Mouse (Mus musculus): ENCODE data around the gene Klhdc4.

Klhdc4 gene

GRCm38 (mm10) chr8:121829048-121829776 is at the start of gene Klhdc4:
Gene Klhdc4, minus strand, starts transcription at chr8:121829569.
- peak; percentile 90 to 92 for DNase-seq (ENCODE audit: low spot score in 2 of 2)

DNA sequence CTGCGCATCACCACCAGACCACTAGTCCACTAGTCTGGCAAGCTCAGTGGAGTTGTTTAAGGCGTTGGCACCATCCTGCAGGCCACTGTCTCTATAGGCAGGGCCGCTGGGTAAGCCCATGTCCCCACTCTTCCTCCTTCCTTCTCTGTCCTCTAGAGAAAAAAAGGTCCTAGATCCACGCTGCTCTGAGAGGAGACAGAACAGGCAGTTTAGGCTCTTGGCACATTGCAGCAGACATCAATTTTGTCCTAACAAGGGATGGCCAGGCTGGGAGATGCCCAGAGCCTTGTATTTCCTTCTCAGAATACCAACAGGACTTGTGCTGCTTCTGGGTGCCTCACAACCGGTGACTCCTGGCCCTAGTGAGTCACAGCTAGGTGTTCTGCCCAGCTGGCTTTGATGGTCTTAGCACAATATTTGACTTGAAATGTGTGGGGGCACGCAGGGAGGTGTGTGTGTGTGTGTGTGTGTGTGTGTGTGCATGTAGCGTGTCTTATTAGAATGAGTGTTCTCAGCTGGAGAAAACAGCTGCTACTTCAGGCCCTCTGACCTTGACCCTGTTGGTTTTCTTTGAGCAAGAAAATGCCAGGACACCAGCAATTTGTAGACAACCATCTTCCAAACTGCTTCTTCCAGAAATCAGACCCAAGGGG is 48.6 kb upstream of the Klhdc4 start:
- DNase-seq (ENCODE audit: low spot score in 2 of 2) = no peak

DNA sequence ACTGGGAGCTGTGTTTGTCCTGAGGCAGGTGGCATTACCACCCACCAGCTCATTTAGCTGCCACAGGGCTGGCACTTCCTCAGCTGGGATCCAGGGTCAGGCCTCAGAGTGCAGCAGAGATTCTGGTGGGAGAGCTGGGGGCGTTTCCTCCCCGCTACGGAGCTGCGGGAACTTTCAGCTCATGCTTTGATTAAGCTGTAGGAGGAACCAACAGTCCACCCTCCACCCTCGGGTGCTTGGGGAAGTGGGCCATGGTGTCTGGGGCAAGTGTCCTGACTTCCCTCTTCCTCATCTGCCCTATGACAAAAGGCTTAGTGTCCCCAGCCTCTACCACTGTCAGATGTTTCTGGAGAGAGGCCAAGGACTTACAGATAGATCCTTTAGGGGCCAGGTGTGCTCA is 47.8 kb upstream of the Klhdc4 start:
- no peak for DNase-seq (ENCODE audit: low spot score in 2 of 2)

DNA sequence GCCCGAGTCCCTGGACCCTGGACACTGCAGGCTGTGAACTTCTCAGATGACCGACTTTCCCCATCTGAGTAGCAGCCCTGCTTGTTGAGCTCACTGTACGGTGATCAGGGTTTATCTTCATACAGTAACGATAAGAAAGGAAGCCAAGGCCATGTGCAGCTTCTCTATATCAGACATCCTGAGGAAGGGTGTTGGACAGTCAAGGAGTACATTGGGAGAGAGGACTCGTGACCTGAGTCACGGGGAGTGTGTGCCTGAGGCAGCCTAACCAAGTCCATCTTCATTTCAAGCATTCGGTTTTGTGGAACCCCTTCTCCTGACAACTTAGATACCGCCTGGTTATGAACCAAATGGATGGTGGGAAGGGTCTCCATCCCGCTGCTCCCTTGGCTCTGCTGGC is 46.1 kb upstream of the Klhdc4 start:
- DNase-seq (ENCODE audit: low spot score in 2 of 2) = no peak

DNA sequence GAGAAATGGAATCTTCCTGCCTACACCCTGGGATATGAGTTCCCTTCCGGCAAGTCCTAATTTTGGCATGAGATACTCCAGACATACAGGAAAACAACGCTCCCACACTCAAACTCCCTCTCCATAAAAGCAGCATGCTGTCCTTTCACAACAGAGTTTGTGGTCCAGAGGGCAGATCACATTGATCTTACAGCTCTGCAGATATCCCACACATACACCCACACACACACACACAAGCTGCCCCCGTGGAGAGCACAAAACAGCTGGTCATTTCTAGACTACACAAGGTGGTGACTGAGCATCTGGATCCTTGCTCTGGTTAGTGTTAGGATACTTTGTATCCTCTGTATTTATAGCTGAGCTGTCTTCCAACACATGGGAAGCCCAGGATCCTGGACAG is 45.7 kb upstream of the Klhdc4 start:
- peak in 1 of 2 experiments; percentile 43 for DNase-seq (ENCODE audit: low spot score in 2 of 2)

GRCm38 (mm10) chr8:121874031-121874430 is 44.7 kb upstream of the Klhdc4 start:
- no peak for DNase-seq (ENCODE audit: low spot score in 2 of 2)

DNA sequence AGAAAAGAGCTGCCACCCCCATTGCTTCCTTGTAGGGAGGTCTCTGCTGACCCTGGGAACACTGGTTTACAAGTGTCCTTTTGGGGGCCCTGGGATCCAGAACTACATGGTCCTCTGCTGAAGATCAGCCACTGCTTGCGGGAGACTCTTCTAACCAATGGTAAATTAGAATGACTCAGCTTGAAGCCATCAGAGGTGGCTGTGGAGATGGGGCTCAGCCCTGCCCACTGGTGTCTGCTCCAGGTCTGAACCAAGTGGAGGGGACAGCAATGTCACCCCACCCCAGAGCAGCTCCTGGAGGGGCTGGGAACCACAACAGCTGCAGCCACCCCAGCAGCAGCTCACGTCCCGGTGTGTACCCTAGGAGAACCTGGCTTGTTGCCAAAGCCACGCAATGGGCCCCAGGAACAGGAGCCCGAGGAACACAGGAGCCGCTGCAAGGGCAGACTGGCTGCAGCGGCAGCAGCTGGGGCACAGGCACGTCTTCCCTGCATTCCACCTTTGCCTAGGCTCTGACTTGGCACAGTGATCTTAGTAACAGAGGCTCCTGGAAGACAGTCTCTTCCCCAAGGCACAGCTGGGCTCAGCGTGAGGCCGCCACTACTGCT is 42.6 kb upstream of the Klhdc4 start:
- no peak for DNase-seq (ENCODE audit: low spot score in 2 of 2)

GRCm38 (mm10) chr8:121870190-121870589 is 40.8 kb upstream of the Klhdc4 start:
- DNase-seq (ENCODE audit: low spot score in 2 of 2) = no peak

DNA sequence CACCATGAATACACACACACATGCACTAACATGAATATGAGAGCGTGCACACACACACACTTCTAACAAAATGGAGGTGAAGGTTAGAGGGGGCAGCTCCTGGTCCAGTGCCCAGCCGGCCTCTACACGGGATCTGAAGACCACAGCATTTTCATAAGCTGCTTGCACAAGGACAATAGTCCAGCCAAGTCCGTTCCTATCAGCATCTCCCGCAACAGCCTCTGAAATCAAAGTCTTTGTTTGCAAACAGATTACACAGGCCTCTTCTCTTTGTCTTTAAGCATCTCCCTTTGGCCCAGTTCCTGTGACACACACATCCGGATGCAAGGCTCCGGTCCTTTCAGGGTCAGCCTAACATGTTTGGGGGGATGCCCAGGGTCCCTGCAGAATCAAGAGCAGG is 39.5 kb upstream of the Klhdc4 start:
- DNase-seq (ENCODE audit: low spot score in 2 of 2) = no peak

DNA sequence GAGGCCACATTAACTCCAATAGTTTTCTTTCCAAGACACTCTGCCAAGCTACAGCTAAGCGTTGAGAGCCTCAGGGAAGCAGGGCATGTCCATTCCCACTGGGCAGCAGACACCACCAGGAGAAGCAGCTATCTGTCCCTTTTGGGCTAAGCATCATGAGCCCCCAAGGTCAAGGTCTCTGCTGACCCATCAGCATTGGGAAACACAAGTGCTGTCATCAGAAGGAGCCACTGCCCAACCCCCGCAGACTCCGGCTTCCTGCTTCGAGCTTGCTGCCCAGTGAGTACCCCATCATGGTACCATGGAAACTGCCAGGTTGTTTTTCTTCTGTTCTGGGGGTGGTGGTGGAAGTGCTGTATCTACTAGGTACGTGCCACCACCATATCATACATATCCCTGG is 38.8 kb upstream of the Klhdc4 start:
- DNase-seq (ENCODE audit: low spot score in 2 of 2) = no peak

DNA sequence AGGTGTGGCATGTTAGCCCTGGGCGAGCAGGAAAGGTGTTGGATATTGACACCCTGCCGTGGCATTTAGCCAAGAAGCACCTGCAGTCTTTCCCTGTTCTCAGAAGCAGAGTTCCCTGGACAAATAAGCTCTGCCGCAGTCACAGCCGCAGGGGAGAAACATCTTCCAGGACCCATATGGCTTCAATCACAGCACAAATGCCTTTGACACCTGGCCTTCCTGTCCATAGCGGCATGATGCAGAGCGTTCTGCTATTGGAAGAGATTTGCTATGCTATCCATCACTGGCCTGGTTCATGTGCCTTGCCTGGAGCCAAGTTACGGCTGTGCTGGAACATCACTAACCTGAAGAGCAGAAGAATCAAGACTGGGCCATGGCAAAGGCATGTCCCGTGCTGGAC is 36.0 kb upstream of the Klhdc4 start:
- no peak for DNase-seq (ENCODE audit: low spot score in 2 of 2)

GRCm38 (mm10) chr8:121861806-121862548 is 32.6 kb upstream of the Klhdc4 start:
- no peak for DNase-seq (ENCODE audit: low spot score in 2 of 2)

DNA sequence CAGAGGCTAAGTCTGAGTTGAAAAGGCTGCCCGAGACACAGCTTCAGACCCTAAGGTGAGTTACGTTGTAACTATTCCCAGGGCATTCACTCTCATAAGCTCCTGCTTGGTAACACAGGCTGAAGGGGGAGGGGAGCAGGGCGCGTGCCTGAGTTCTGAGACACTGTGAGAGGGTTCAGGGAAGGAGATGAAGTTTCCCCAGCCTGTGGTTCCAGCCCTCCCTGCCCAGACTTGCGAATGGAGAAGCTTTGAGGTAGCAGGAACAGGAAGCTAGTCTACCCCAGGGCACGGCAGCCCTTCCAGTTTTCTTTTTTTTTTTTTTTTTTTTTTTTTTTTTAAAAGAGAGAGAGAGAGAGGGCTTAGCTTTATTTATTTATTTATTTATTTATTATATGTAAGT is 31.9 kb upstream of the Klhdc4 start:
- DNase-seq (ENCODE audit: low spot score in 2 of 2) = no peak

DNA sequence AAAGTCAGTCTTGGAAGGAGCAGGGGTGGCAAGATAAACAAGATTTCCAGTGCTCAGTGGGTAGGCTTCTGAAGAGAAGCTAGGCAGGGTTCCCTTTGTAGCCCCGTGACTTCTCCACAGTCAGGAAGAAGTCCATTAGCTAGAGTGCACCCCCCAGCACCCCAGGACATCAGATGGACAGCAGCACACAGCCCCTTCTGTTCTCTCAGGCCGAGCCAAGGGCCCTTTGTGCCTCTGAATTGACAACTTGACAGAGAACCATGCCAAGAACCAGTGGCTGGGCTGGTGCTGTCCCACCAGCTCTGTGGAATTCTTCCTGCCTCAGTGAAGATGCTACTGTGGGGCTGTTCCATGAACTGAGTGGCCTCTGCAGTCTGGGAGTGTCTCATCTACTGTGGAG is 28.4 kb upstream of the Klhdc4 start:
- DNase-seq (ENCODE audit: low spot score in 2 of 2) = no peak

- DNase-seq (ENCODE audit: low spot score in 2 of 2) = no peak
Observed at GRCm38 (mm10) chr8:121857331-121857730, 28.0 kb upstream of the Klhdc4 start.

DNA sequence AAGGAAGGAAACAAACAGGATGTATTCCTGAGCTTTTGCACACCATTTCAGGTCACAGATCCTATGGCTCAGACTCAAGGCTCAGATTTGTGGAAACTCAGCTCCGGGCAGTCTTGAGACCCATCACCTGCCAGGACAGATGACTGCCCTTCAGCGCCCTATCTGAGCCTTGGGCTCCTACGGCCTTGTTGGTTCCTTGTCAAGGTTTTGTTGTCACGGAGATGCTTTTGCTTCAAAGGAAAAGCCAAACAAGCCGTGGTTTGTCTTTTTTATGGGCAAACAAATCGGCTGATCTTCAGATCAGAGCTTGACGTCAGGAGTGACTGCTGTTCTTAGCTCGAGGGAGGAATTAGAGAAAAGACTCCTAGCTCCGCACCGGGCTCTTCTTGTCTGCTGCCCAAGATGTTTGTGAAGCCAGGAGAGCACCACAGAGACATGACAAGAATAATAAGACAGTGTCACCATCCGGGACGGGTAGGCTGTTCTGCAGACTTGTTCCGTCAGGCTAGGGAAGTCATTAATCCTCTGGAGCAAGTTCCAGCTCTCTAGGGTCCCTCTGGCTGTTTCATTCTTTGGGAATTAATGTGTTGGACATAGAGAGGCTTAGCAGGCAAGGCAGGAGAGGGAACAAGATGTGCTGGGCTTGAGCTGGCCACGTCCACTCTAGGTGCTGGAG is 26.8 kb upstream of the Klhdc4 start:
- no peak for DNase-seq (ENCODE audit: low spot score in 2 of 2)

- DNase-seq (ENCODE audit: low spot score in 2 of 2) = no peak
Observed at GRCm38 (mm10) chr8:121853586-121853985, 24.2 kb upstream of the Klhdc4 start.

- no peak for DNase-seq (ENCODE audit: low spot score in 2 of 2)
Observed at GRCm38 (mm10) chr8:121852464-121852863, 23.1 kb upstream of the Klhdc4 start.

GRCm38 (mm10) chr8:121851716-121852115 is 22.3 kb upstream of the Klhdc4 start:
- DNase-seq (ENCODE audit: low spot score in 2 of 2) = no peak

DNA sequence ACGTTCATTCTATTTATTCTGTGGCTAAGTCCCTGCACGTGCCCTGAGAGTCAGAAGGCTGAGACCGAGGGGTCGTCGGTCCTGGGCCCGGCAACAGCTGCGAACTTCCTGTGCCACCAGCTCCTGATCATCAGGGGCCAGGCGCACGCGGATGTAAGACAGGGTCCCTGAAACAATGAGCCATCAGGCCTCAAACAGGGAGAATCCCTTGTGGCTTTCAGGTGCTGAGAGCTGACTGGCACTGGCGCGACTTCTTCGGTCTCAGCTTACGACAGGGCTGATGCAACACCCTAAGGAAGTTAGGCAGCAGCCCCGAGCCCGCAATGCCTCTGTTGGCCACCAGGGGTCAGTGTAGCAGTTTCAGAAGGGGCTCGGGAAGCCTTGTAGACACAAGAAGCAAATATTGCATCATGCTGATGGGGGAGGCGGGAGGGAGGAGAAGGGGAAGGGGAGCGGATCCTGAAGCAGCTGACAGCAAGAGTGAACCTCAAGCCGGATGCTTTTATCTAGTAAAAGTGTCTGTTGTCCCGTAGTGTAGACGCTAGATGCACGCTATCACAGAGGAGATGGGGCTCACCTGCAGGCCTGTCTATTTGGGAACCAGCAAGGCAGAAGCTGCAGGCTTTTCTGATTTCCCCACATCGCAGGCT is 21.6 kb upstream of the Klhdc4 start:
- DNase-seq (ENCODE audit: low spot score in 2 of 2) = peak; percentile 97 to 98

DNA sequence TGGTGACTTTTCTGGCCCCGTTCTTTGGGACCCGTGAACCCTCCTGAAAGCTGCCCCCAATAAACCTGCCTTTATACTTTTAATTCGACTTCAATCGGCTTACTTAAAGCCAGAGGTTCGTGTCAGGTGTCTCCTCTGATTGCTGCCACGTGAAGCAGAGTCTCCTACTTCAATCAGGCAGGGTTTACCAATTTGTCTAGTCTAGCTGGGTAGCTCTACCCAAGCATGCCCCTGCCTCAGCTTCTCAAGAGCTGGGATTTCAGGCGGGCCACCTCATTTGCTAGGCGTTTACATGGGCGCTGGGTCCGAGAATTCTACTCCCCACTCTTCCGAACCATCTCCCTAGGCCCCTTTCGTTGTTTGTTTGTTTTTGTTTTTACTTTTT is 21.1 kb upstream of the Klhdc4 start:
- no peak for DNase-seq (ENCODE audit: low spot score in 2 of 2)

All from frontal cortex, postnatal 36 days (tissue).